Mouse (Mus musculus) skeletal muscle tissue, postnatal 0 days (tissue): Measurements from ENCODE around the gene Glrb. TPM values are rescaled to one million over a fixed set of nuclear protein-coding genes. Genes with fewer than 3 reads are reported as not detected.

Source experiments
- polyA plus RNA-seq: library from polyadenylated mRNA; unstranded; fragments of >200 nt; fragmentation: Nextera tagmentation; extraction: Ambion mirVana; gene quantifications from 2 replicates; pipeline ENCODE4 v1.2.1, GENCODE M21; 2015

Gene Glrb
- 1.3 and 1.6 TPM in 2 replicates for polyA plus RNA-seq

DNA sequence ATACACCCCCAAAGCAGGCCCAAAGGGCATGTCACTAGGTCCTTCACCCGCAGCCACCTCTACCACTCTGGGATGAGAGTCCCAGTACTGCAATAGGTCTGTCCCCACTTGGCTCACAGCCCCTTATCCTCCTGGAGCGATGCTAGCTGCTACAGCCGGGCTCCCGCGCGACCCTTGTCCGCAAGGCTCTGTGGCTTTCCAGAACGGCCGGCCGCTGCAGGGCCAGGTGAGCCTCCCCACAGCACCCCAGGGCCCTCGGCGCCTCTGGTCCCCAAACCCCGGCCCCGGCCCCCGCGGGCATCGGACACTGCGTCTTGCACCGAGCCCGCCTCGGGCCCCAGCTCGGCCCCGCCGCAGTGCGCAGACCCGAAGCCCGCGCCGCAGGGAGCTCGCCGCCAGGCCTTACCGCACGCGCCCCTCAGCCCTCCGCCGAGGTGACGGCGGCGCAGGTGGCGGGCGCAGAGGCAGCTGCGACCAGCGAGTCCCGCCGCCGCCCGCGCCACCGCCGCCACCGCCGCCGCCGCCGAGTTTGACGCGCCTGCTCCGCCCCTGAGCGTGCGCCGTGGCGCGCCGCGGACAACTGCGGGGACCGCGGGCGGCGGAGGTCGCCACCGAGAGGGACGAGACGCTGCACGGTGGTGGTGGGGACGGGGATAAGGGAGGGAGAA, at the start of gene Glrb:
TSS of gene Glrb (minus strand) at position 550 of the 668 bp plus-strand sequence.

GRCm38 (mm10) chr3:80802596-80803081, 110.8 kb downstream of the Glrb start, which contains the start of gene Gria2:
Gene Gria2 (minus strand): TSS chr3:80802835.

Other genes starting within 250 kb of the Glrb start
- gene Gria2, start 110.8 kb downstream of the Glrb start, polyA plus RNA-seq = 0.16 and 0.35 TPM in 2 replicates
- 5.3 TPM in 2 replicates for gene Pdgfc, start 122.8 kb upstream of the Glrb start, polyA plus RNA-seq